Mouse (Mus musculus): Measurements from ENCODE around the gene Ackr3. TPM values are rescaled to one million over a fixed set of nuclear protein-coding genes. Genes with fewer than 3 reads are reported as not detected.
A peak's percentile ranks its signal among the peaks of the same experiment; 100 is the strongest.

Ackr3 gene
- 9.5 and 13.1 TPM in 2 replicates for polyA plus RNA-seq (2012; rRNA removed)

DNA sequence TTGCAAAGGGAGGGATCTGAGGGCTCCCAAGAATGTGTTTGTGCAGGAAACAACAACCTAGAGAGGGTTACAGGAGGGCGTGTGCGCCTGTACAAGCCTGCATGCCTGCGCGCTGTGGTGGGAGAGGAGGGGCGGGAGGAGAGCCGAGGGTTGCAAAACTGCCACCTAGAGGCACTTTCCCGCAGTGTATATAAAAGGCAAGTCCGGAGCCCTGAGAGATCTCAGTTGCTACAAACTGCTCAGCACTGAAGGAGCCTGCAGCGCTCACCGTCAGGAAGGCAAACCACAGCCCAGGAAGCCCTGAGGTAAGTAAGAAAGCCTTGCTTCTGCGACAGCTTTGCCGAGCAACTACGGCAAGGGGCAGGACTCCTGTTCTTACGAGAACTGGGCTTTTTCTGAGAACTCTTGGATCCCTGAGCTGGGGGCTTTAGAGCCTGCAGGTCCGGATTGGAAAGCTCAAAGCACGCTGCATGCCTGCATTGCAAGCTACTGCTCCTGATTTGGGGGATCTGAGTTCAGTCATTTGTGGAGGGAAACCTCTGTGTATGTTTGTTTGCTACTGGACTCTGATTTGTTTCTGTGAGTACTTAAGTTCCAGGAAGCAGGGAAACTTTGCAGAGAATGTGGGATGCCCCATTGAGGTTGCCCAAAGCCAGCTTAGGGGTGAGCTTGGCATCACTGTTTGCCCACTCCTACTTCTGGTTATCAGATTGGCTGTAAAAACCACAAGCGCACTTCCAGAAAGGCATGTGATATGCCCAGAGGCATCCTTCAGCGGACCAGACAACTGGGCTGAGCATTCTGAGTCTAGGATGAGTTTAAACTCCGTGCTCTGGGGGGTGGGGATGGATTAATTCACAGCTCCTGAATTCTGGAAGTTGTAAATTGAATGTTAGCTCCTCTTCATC is at the start of gene Ackr3:
Gene Ackr3, plus strand, starts transcription at position 198 of the 908 bp plus-strand sequence.
- peaks cover 8% of the 10 kb centered on the region for H3K4me1 ChIP-seq (ENCODE audit: control insufficient read depth, insufficient read depth, low read length)
- H3K27me3 ChIP-seq (ENCODE audit: control insufficient read depth, insufficient read depth, low read length): no peaks in the 10 kb centered on the region
- peak; percentile 43; the same call in 1 of the 2 replicates for TF ChIP-seq CTCF (IDR thresholded peaks at IDR 0.05; ENCODE audit: control insufficient read depth, insufficient read depth, insufficient replicate concordance, low read depth, low read length)
- TF ChIP-seq POLR2A (IDR thresholded peaks at IDR 0.05; ENCODE audit: control insufficient read depth, low read depth, low read length): peak; percentile 79
- no peaks in the 10 kb centered on the region for H3K36me3 ChIP-seq (ENCODE audit: control insufficient read depth, insufficient read depth, low read length)
- H3K4me3 ChIP-seq (ENCODE audit: control insufficient read depth, low read depth, low read length): peak within 1 kb of the TSS; percentile 78
- H3K27ac ChIP-seq (ENCODE audit: control insufficient read depth, insufficient read depth, low read depth, low read length): peak within 1 kb of the TSS; percentile 70

DNA sequence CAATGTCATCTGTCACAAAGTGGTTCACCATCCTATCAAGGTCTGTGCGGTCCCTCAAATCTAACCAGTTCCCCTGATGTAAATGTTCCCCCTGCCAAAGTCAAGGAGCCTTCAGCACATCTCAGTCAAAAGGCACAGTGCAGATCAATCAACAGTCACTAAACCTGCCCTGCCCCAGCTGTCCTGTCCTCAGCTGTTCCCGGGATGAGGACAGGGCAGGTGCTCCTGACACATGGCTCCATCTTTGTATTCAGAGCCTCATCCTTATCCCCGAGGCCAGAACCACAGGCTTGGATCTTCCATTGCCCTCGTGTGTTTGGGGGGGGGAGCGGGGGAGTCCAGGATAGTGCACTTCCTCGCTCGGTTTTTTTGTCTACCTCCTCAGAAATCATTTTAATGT is 47.2 kb upstream of the Ackr3 start:
- TF ChIP-seq CTCF (IDR thresholded peaks at IDR 0.05; ENCODE audit: control insufficient read depth, insufficient read depth, insufficient replicate concordance, low read depth, low read length) (no peak), POLR2A (IDR thresholded peaks at IDR 0.05; ENCODE audit: control insufficient read depth, low read depth, low read length) (no peak)
- Histone ChIP-seq H3K27ac (ENCODE audit: control insufficient read depth, insufficient read depth, low read depth, low read length) (no peak overlapping the region), H3K36me3 (ENCODE audit: control insufficient read depth, insufficient read depth, low read length) (no peaks in the 10 kb centered on the region), H3K4me3 (ENCODE audit: control insufficient read depth, low read depth, low read length) (no peak overlapping the region), H3K27me3 (ENCODE audit: control insufficient read depth, insufficient read depth, low read length) (no peaks in the 10 kb centered on the region), H3K4me1 (ENCODE audit: control insufficient read depth, insufficient read depth, low read length) (peaks cover 11% of the 10 kb centered on the region)

DNA sequence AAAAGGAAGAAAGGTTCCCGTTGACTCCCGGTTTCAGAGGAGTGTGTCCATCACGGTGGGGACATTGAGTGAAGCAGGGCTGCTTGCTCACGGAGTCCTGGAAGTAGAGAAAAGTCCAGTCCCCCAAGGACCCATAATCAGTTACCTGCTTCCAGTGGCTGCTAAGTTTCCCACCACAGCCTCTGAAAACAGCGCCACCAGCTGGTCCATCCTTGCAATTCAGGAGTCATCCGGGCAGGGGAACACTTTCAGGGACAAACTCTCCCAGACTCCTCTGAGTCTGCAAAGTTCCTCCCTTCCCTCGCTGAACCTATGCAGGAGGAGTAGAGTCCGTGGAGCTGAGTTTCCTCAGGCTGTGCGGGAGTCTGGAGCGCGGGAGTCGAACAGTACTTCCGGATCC is 43.9 kb upstream of the Ackr3 start:
- no peaks in the 10 kb centered on the region for H3K27me3 ChIP-seq (ENCODE audit: control insufficient read depth, insufficient read depth, low read length)

DNA sequence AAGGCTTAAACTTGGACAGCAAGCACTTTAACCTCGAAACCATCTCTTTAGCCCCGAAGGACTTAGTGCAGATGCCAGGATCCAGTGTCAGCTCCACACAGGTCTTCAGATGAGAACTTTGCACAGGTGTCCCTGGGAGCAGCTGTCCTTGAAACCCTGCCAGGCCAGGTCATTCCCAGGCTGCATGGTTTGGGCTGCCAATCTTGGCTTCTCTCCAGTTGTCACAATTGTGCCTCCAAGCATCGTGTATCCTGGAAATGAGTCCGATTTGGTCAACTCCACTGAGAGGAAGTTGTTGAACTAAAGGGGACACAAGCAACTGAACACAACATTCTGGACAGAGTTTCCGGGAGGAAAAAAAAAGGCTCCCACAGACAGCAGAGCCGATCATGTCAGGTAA is 42.2 kb upstream of the Ackr3 start:
- H3K27ac ChIP-seq (ENCODE audit: control insufficient read depth, insufficient read depth, low read depth, low read length): no peak overlapping the region
- H3K36me3 ChIP-seq (ENCODE audit: control insufficient read depth, insufficient read depth, low read length): no peaks in the 10 kb centered on the region
- no peaks in the 10 kb centered on the region for H3K27me3 ChIP-seq (ENCODE audit: control insufficient read depth, insufficient read depth, low read length)
- H3K4me3 ChIP-seq (ENCODE audit: control insufficient read depth, low read depth, low read length): no peak overlapping the region
- TF ChIP-seq POLR2A (IDR thresholded peaks at IDR 0.05; ENCODE audit: control insufficient read depth, low read depth, low read length) (no peak), CTCF (IDR thresholded peaks at IDR 0.05; ENCODE audit: control insufficient read depth, insufficient read depth, insufficient replicate concordance, low read depth, low read length) (no peak)
- H3K4me1 ChIP-seq (ENCODE audit: control insufficient read depth, insufficient read depth, low read length): peaks cover 3% of the 10 kb centered on the region; the same call in 1 of the 2 replicates

More for the DNA sequence above, 43.9 kb upstream of the Ackr3 start:
- peaks cover 4% of the 10 kb centered on the region; the same call in 1 of the 2 replicates for H3K4me1 ChIP-seq (ENCODE audit: control insufficient read depth, insufficient read depth, low read length)
- peak overlapping the region; percentile 30 for H3K4me3 ChIP-seq (ENCODE audit: control insufficient read depth, low read depth, low read length)
- H3K27ac ChIP-seq (ENCODE audit: control insufficient read depth, insufficient read depth, low read depth, low read length): no peak overlapping the region
- TF ChIP-seq CTCF (IDR thresholded peaks at IDR 0.05; ENCODE audit: control insufficient read depth, insufficient read depth, insufficient replicate concordance, low read depth, low read length) (peak; percentile 72; the same call in 1 of the 2 replicates), POLR2A (IDR thresholded peaks at IDR 0.05; ENCODE audit: control insufficient read depth, low read depth, low read length) (no peak)
- no peaks in the 10 kb centered on the region for H3K36me3 ChIP-seq (ENCODE audit: control insufficient read depth, insufficient read depth, low read length)

DNA sequence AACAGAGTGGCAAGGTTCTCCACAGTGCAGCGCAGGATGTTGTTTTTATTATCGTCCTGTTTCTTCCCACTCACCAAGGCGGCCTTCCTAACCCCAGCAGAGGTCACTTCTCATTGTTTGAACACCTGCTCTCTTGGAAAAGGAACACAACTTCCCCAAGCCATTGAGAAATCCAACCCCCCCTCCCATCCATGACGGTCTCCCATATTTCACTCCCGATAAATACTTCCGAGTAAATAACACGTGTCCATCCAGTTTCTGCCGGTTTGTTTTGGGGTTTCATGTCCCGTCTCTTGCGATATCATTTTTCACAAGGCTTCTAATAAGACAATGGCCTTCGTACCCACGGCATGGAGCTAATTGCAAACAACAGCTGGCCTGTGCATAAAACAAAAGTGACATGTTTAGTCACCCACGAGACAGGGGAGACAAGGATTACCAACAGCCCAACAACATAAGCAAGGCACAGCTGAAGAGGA is 41.4 kb upstream of the Ackr3 start:
- H3K4me1 ChIP-seq (ENCODE audit: control insufficient read depth, insufficient read depth, low read length): peaks cover 2% of the 10 kb centered on the region; the same call in 1 of the 2 replicates
- no peak for TF ChIP-seq POLR2A (IDR thresholded peaks at IDR 0.05; ENCODE audit: control insufficient read depth, low read depth, low read length)
- no peak for TF ChIP-seq CTCF (IDR thresholded peaks at IDR 0.05; ENCODE audit: control insufficient read depth, insufficient read depth, insufficient replicate concordance, low read depth, low read length)
- no peaks in the 10 kb centered on the region for H3K27me3 ChIP-seq (ENCODE audit: control insufficient read depth, insufficient read depth, low read length)
- no peak overlapping the region for H3K4me3 ChIP-seq (ENCODE audit: control insufficient read depth, low read depth, low read length)
- H3K36me3 ChIP-seq (ENCODE audit: control insufficient read depth, insufficient read depth, low read length): no peaks in the 10 kb centered on the region
- H3K27ac ChIP-seq (ENCODE audit: control insufficient read depth, insufficient read depth, low read depth, low read length): no peak overlapping the region

DNA sequence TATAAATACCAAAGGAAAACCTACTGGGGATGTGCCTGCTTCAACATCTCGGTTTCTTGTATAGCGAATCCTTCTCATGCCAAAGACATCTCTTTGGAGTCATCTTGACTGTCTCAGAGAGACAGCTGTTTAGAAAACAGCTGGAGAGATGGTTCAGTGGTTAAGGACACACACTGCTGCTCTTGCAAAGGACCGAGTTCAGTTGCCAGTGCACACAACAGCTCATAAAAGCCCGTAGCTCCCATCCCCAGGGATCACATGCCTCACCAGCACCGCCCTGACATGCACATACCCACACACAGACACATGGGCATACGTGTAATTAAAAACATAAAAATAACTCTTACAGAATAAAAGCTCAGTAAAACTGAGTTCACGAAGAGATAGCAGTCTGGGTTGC is 40.6 kb upstream of the Ackr3 start:
- Histone ChIP-seq H3K27ac (ENCODE audit: control insufficient read depth, insufficient read depth, low read depth, low read length) (no peak overlapping the region), H3K27me3 (ENCODE audit: control insufficient read depth, insufficient read depth, low read length) (no peaks in the 10 kb centered on the region), H3K36me3 (ENCODE audit: control insufficient read depth, insufficient read depth, low read length) (no peaks in the 10 kb centered on the region), H3K4me1 (ENCODE audit: control insufficient read depth, insufficient read depth, low read length) (peaks cover 2% of the 10 kb centered on the region; the same call in 1 of the 2 replicates), H3K4me3 (ENCODE audit: control insufficient read depth, low read depth, low read length) (no peak overlapping the region)
- TF ChIP-seq POLR2A (IDR thresholded peaks at IDR 0.05; ENCODE audit: control insufficient read depth, low read depth, low read length) (no peak), CTCF (IDR thresholded peaks at IDR 0.05; ENCODE audit: control insufficient read depth, insufficient read depth, insufficient replicate concordance, low read depth, low read length) (no peak)

DNA sequence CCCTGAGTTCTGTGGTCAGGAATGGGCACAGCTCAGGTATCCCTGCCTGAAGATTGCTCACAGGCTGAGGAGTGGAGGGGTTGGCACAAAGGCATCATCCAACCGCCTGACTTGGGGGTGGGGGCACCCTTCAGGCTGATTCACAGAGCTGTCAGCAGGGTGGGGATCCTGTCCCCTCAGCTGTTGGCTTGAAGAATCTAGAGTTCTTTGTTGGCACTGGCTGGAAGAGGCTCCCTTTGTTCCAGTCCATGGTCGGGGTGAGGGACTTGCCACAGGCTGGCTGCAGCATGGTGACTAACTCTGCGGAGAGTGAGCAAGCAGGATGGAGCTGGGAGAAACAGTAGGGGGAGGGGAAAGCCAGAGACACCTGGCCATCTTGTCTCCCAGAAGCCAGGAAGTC is 39.5 kb upstream of the Ackr3 start:
- H3K4me1 ChIP-seq (ENCODE audit: control insufficient read depth, insufficient read depth, low read length): peaks cover 2% of the 10 kb centered on the region; the same call in 1 of the 2 replicates
- TF ChIP-seq POLR2A (IDR thresholded peaks at IDR 0.05; ENCODE audit: control insufficient read depth, low read depth, low read length) (no peak), CTCF (IDR thresholded peaks at IDR 0.05; ENCODE audit: control insufficient read depth, insufficient read depth, insufficient replicate concordance, low read depth, low read length) (no peak)
- no peaks in the 10 kb centered on the region for H3K36me3 ChIP-seq (ENCODE audit: control insufficient read depth, insufficient read depth, low read length)
- no peak overlapping the region for H3K27ac ChIP-seq (ENCODE audit: control insufficient read depth, insufficient read depth, low read depth, low read length)
- no peak overlapping the region for H3K4me3 ChIP-seq (ENCODE audit: control insufficient read depth, low read depth, low read length)
- H3K27me3 ChIP-seq (ENCODE audit: control insufficient read depth, insufficient read depth, low read length): no peaks in the 10 kb centered on the region
